Mouse (Mus musculus) layer of hippocampus, adult 6 months (tissue): ENCODE measurements around the gene S100a9. TPM values are rescaled to one million over a fixed set of nuclear protein-coding genes. Genes with fewer than 3 reads are reported as not detected.

ENCODE experiments used
- long read RNA-seq, 2 experiments: library from polyadenylated mRNA; unstranded; transcript quantifications; one replicate each; pipeline ENCODE4 v2.0.0; 2019 to 2020
- polyA plus RNA-seq: library from polyadenylated mRNA; unstranded; fragments of <200 nt; fragmentation: Nextera tagmentation; gene quantifications from 2 replicates; pipeline ENCODE4 v1.2.3, GENCODE M21; 2021

S100a9 gene
- polyA plus RNA-seq: not detected in 2 replicates
- long read RNA-seq, experiment 1: 0 reads
- long read RNA-seq, experiment 2: 0 reads

GRCm38 (mm10) chr3:90695613-90696012, at the start of gene S100a9:
Gene S100a9 (minus strand): TSS chr3:90695721.

GRCm38 (mm10) chr3:90726606-90727005, 31.1 kb upstream of the S100a9 start, which contains the start of gene Pglyrp4:
Gene Pglyrp4 (plus strand): TSS chr3:90726906.

GRCm38 (mm10) chr3:90668846-90669245, 26.7 kb downstream of the S100a9 start, which contains the start of gene S100a8:
Gene S100a8 (plus strand): TSS chr3:90668978.

GRCm38 (mm10) chr3:90653717-90654116, 41.8 kb downstream of the S100a9 start, which contains the start of gene S100a7a:
Gene S100a7a (plus strand): TSS chr3:90654017.

Other genes starting within 250 kb of the S100a9 start
- 0.78 and 0.92 TPM in 2 replicates for gene Npr1, start 229.9 kb downstream of the S100a9 start, polyA plus RNA-seq
- gene Ilf2, start 219.6 kb downstream of the S100a9 start, polyA plus RNA-seq: 70.1 and 73.7 TPM in 2 replicates
- gene Snapin, start 204.7 kb downstream of the S100a9 start, polyA plus RNA-seq: 91.8 and 96.6 TPM in 2 replicates
- 86.8 and 92.3 TPM in 2 replicates for gene Chtop, start 186.2 kb downstream of the S100a9 start, polyA plus RNA-seq
- gene S100a1, start 181.3 kb downstream of the S100a9 start, polyA plus RNA-seq: 287 and 351 TPM in 2 replicates
- 174 and 206 TPM in 2 replicates for gene S100a13, start 181.3 kb downstream of the S100a9 start, polyA plus RNA-seq
- 0.15 TPM in 1 of 2 replicates, not detected in the other for gene S100a14, start 168.9 kb downstream of the S100a9 start, polyA plus RNA-seq
- gene S100a16, start 158.5 kb downstream of the S100a9 start, polyA plus RNA-seq: 198 and 207 TPM in 2 replicates
- 0.58 and 1.2 TPM in 2 replicates for gene S100a3, start 135.1 kb downstream of the S100a9 start, polyA plus RNA-seq
- not detected in 2 replicates for gene S100a2, start 105.5 kb downstream of the S100a9 start, polyA plus RNA-seq
- not detected in 2 replicates for gene Gm42674, start 93.8 kb downstream of the S100a9 start, polyA plus RNA-seq
- 5.3 and 5.8 TPM in 2 replicates for gene S100a4, start 92.0 kb downstream of the S100a9 start, polyA plus RNA-seq
- not detected in 2 replicates for gene S100a5, start 87.2 kb downstream of the S100a9 start, polyA plus RNA-seq
- 46.6 and 59.7 TPM in 2 replicates for gene S100a6, start 82.8 kb downstream of the S100a9 start, polyA plus RNA-seq
- 0.10 TPM in 1 of 2 replicates, not detected in the other for gene S100a7a, start 41.7 kb downstream of the S100a9 start, polyA plus RNA-seq
- 0.62 and 0.70 TPM in 2 replicates for gene S100a8, start 26.7 kb downstream of the S100a9 start, polyA plus RNA-seq
- gene Pglyrp4, start 31.2 kb upstream of the S100a9 start, polyA plus RNA-seq: not detected in 2 replicates
- not detected in 2 replicates for gene Gm5849, start 82.2 kb upstream of the S100a9 start, polyA plus RNA-seq